Mouse (Mus musculus) kidney, postnatal 4 days (tissue): ENCODE measurements around the gene Oxa1l.

Experiments
- DNase-seq, 2 experiments: peaks; one replicate each; pipeline ENCODE4 v3.0.0; 2021; ENCODE audit warnings: mixed read lengths in 2 of 2

Gene Oxa1l

GRCm38 (mm10) chr14:54372923-54373322 lies 12.3 kb downstream of the Oxa1l start:
- DNase-seq: no peak

DNA sequence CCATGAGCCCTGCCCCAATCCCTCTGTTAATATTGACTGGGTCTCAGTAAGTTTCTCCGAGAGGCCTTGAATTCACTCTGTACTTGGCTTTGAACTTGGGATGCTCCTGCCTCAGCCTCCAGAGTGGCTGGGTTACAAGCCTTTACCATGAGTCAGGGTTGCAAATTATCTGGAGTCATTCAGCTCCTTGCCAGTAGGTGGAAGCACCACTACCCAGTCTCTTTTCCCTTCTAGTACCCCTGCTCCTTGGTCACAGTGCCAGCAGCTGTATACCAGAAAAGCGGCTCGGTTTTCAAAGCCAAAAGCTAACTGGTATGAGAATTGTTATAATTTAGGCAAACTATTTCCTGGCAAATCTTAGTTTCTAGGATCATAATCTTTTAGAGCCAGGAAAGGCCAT lies 15.3 kb downstream of the Oxa1l start:
- peak; percentile 44 to 58 for DNase-seq

DNA sequence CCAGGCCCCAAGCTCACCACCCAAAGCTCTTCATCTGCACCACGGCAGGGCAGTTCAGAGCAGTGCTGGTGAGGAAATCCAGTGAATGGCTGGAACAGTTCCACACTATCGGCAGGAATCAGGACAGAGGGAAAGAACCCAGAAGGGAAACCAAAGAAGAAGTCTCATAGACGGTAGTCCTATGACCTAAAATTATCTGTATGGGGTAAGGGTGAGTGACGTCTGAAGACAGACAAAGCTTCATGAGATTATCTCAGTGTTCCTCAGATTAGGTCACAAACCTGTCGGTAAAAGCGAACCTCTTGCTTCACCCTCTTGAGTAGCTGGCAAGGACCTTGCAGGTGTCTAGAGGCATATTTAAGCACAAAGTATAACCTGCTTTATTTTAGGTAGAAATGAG lies 16.5 kb downstream of the Oxa1l start:
- no peak for DNase-seq

GRCm38 (mm10) chr14:54379571-54379970 lies 18.9 kb downstream of the Oxa1l start:
- DNase-seq: no peak

DNA sequence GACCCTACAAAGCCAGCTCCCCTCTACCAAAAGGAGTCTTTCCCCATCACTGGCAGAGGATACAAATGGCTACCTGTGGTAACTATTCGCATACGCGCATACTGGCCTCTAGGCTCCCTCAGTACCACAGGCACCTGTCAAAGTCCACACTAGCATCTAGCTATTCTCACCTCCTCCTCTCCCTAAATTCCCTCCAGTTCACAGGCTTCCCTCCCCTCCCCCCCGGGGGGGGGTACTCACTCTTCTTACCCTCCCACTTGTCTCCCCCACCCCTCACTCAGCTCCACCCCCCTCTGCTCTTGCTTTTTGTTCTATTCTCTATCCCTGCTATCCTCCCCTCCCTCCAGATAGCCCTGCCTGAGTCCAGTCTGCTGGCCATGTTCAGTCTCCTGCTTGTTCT lies 20.0 kb downstream of the Oxa1l start:
- DNase-seq: no peak

GRCm38 (mm10) chr14:54381816-54382215 lies 21.2 kb downstream of the Oxa1l start:
- no peak for DNase-seq

DNA sequence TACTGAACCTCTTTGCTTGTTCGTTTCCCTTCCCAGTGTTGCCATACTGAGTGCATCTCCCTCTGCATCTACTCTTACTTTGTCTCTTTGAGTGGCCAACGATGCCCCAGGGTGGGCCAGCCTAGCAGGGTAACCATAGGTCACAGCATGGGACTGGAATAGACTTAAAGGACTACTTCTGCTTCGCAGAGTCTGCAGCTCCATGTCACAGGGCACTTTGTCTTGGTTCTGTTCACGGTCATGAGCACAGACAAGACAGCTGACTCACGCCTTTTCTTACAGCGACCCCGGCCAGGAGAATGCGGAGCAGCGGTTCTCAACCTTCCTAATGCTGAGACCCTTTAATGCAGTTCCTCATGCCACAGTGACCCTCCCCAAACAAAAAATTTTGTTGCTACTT lies 22.0 kb downstream of the Oxa1l start:
- DNase-seq: no peak

- no peak for DNase-seq
These were observed 22.7 kb downstream of the Oxa1l start for GRCm38 (mm10) chr14:54383355-54383771.

GRCm38 (mm10) chr14:54384396-54384795 lies 23.8 kb downstream of the Oxa1l start:
- DNase-seq: no peak

DNA sequence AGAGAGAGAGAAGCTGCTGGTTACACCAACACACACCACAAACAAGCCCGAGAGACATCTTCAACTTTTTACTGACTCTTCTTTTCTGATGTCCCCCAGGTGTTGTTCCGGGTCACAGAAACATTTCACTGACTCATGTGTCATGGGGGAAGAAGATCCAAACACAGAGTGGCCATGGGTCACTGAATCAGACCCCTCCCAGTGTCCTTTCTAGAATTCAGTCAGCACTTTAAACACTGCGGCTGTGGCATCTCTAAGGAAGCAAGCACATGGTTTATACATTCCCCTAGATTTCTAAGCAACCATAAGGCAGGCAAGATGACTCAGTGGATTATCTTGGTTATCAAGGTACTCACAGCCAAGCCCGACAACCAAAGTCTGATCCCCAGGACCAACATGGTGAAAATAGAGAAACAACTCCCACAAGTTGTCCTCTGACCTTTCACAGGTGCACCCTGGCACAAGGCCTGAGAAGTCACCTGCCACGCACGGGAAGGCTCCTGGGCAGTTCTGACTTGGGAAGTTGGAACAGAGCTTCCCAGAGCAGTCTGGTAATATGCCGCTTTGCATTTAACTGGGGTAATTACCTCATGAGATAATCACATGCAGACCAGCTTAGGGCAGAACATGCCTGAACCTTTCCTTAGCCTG lies 25.5 kb downstream of the Oxa1l start:
- peak; percentile 42 to 49 for DNase-seq

GRCm38 (mm10) chr14:54387546-54387945 lies 26.9 kb downstream of the Oxa1l start:
- DNase-seq: peak; percentile 60 to 69

- DNase-seq: no peak
These were observed 30.2 kb downstream of the Oxa1l start for GRCm38 (mm10) chr14:54390843-54391242.

- DNase-seq: no peak
These were observed 33.2 kb downstream of the Oxa1l start for GRCm38 (mm10) chr14:54393794-54394193.

GRCm38 (mm10) chr14:54394309-54394708 lies 33.7 kb downstream of the Oxa1l start:
- no peak for DNase-seq

DNA sequence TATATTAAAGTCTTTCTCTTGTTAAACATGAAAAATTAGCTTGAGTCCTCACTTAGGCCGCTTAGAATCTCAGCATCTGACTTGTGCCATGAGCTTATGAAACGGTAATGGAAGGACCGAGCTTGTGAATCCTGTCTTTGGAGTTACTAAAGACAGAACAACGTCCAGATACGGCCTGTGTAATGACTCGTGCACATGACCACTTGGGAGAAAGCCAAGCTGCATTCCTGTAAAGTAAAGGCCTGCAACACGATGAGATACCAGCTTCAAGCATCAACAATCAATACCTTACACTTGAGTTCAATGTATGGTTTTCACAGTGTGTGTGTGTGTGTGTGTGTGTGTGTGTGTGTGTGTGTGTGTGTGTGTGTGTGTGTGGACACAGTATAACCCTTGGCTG lies 36.1 kb downstream of the Oxa1l start:
- DNase-seq: no peak

- DNase-seq: no peak
These were observed 37.4 kb downstream of the Oxa1l start for GRCm38 (mm10) chr14:54397872-54398527.

- DNase-seq: no peak
These were observed 37.9 kb downstream of the Oxa1l start for GRCm38 (mm10) chr14:54398528-54398916.

DNA sequence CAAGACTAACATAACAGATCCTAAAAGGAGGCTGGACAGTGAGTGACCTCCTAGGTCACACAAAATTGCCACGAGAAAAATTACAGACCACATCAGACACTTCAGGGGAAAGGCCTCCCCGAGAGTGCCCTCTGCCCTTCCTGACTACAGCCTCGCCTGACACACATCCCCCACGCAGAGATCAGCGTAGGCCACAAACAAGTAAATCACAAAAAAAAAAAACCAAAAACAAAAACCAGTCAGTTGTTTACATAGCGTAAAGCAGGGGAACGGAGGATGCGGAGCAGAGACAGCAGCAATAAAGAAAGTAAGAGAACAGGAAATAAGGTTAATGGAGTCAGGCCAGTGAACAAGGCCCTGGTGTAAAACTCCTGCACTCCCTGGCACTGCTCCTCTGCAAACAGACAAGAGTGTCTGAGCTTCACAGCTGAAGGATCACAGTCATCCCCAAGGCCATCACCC lies 38.3 kb downstream of the Oxa1l start:
- DNase-seq: peak; percentile 68 to 76

GRCm38 (mm10) chr14:54401723-54402122 lies 41.1 kb downstream of the Oxa1l start:
- DNase-seq: no peak

DNA sequence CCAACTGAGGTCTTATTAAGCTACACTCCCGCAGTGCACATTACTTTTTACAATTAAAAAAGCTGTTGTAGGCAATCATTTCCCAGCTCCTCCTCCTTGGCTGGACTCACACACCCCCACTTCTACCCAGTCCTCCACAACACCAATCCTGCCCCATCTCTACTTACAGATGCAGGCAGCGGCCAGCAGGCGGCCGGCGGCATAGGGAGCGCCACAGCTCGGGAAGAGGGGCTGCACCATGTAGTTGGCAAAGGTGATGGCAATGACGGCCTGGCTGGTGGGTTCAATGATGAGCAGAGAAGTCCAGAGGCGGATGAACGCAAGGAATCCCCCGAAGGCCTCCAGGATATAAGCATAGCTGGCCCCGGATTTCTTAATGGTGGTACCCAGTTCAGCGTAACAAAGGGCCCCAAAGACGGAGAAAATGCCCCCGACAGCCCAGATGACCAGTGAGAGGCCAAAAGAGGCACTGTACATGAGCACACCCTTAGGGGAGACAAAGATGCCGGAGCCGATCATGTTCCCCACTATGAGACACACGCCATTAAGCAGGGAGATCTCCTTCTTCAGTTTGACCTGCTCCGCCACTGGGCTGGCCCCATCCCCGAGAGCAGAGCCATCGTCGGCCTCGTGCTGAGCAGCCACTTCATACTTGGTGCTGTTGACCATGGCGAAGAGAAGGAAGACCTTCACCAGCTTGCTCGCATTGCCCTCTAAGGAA lies 47.9 kb downstream of the Oxa1l start:
- peak; percentile 59 to 75 for DNase-seq

DNA sequence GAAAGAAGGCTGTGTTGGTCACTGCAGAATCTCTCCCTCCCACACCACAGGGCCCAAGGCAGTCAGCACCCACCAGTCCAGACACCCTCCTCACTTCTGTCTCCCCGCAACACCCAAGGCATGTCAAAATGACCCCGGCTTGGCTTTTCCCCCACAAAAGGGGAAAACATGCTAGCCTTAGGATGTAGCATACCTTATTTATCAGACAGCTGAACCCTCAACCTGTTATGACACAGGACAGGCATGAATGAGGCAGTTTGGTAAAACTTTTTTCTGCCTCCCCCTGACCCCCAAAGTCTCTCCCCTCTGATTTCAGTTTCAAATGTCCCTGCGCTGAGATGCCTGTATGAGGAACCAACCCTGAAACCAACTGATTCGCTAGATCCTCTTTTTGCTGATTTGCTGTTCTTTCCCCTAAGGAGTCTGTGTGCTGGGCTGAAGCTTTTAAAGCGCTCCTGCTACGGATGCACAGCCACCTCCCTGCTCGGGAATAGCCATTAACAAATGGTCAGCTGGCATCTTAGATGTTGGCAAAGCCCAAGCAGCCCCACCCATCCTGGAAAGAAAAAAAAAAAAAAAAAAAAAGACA lies 48.5 kb downstream of the Oxa1l start:
- DNase-seq: no peak

DNA sequence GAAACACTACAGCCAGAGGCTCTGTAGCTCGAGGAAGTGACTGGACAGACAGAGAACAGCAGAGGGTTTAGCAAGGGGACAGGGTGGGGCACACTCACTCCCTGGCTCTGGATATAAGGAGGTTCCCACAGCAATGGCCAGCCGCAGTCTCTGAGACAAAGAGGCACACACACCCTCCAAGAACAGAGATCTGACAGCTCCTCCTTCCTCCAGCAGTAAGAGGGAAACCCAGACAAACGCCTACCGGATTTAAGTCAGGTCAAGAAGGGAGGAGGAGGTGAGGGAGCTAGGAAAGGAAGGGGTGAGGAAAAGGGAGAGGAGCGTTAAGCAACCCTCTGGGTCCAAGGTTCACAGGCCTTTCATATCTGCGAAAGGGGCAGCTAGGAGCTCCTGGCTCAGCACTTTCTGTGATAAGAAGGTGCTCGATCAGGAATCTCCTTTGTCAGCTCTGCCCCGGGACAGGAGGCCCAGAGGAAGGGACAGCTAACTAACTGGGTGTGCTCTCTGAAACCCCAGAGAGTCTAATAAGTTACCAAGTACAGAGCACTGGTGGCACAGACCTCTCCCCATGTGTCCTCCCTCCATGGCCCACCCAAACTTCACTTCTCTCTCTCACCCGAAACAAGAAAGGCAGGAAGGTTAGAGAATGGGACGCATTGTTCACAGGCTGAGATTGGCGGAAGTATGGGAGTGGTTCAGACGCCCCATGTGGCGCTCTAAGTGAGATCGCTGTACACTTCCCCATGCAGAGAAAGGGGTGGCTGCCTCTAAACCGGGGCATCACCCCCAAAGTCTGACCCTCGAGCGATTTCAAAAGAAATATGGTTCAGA lies 49.6 kb downstream of the Oxa1l start:
- peak in 1 of 2 experiments; percentile 48 for DNase-seq
